Mouse (Mus musculus) A20 (cell line): Measurements from ENCODE around the gene 2300002M23Rik.

ENCODE experiments used
- DNase-seq: peaks from one replicate; pipeline ENCODE4 v3.0.0-alpha.2; 2011; ENCODE audit warnings: low read depth, low spot score

Gene 2300002M23Rik

DNA sequence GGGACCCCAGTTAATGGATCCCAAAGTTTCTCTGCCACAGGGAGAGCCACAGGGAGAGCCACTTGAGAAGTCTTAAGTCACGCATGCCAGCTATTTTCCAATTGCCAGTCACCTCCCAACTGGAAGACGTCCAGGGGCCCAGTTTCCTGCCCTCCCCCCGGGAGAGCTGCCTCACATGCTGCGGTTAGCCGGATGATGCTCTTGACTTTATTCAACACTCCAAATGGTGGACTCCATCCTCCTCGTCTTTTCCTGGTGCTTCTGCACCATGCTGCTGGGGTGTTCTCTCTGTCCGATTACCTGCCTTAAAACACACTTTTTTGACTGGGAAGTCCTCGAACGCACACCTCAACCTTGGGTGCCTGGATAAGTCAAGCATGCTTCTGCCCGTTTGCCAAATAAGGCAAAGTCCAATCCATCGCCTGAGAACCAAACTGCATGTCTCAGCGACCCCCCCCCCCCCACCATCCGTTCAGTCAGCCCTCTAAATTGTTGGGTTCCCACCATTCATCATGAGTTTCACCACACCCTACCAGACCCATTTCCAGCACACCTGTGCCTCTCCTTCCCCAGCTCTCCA is 11.0 kb upstream of the 2300002M23Rik start:
- no peak for DNase-seq

DNA sequence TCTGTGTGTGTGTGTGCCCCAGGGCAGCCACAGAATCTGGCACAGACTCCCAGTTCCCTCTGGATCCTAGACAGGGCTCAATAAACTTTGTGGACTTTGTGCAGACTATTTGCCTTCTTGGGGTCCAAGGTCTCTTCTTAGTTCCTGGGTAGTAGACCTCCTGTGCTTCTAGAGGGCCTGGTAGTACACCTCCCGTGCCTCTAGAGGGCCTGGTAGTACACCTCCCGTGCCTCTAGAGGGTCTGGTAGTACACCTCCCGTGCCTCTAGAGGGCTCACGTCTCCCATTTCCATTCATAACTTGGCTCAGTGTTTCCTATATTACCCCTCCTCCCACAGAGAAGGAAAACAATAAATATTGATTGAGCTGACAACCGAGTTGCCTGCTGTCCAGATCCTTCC is 10.4 kb upstream of the 2300002M23Rik start:
- peak; percentile 69 for DNase-seq

DNA sequence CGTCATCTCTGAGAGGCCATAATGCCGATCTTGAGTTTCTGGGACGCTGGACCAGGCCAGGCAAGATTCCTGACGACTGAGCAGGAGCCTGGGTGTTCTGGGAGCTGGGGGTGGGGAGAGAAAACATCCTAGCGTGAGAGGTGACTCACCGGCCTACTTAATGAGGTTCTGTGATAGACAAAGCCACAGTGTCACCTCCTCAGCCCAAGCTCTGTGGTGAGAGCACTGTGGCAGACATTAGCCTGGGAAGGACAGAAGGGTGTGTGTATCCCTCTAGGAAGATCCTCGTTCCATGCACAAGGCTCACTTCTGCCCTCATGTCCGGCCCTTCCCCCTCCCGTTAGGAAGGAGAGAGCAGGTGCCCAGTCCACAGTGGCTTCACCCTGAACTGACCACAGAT is 9.9 kb upstream of the 2300002M23Rik start:
- no peak for DNase-seq

DNA sequence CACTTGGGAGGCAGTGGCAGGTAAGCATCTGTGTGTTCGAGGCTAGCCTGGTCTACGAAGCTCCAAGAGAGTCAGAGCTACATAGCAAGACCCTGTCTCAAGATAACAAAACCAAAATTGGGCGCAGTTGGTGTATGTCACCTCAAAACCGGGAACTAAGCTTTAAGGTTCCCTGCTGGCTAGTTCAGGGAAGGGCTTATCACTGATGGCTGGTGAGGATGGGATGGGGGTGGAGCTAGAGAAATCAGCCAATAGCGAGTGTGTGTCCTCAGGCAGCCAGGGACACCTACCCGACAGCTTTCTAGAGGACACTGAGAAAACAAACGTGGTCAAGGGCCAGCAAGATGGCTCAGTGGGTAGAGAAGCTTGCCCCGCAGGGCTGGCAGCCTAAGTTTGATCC is 9.0 kb upstream of the 2300002M23Rik start:
- no peak for DNase-seq

DNA sequence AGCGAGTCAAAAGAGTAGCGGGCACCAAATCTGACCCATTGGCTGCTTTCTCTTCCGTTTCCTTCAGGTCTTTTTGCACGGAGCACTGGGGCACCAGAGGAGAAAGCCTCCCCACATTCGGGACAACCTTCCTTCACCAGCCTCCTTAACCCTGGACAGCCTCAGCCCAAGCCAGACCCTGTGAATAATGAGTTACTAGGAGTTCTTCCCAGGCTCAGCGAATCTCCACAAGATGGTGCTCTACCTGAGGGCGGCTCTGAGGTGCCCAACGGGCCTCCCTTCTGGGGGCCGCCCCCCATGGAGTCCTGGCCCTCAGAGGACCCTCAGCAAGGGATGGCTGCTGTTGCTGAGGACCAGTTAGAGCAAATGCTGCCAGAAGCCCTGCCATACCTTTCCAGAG is 517 bp downstream of the 2300002M23Rik start:
- no peak for DNase-seq

DNA sequence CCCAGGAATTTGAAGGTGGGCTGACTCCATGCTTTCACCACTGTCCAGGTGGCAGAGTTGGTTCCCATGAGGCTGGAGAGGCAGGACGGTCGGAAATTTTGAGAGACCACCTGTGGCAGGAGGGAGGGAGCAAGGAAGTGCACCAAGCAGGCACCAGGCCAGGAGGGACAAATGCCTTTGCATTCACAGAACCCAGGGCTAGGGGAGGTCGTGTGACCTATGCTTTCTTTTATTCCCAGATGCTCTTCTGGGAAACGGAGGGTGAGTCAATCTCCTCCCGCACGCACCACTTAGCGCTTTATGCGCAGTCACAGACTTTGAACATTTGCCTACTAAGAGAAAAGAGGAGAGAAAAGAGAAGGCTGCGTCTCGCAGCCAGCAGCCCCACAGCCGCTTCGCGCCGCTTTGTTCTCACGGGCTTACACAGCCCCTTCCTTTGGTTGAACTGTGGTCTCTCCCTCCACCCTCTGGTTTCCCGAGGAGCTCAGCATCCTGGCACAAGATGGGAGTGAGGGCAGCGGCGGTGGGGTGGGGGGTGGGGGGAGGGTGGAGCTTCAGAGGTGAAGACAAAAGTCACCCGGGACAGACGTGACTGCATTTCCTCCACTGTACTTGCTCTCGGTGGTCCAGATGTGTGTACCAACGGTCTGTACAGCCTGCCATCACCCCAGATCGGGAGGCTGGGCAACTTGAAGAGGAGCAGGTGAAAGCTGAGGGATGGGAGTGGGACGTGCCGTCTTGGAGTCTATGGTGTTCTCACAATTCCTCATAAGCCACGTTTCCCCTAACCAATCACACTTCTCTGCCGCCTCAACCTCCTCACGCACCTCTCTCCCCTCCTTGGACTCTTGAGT is 2.1 kb downstream of the 2300002M23Rik start:
- DNase-seq = no peak

DNA sequence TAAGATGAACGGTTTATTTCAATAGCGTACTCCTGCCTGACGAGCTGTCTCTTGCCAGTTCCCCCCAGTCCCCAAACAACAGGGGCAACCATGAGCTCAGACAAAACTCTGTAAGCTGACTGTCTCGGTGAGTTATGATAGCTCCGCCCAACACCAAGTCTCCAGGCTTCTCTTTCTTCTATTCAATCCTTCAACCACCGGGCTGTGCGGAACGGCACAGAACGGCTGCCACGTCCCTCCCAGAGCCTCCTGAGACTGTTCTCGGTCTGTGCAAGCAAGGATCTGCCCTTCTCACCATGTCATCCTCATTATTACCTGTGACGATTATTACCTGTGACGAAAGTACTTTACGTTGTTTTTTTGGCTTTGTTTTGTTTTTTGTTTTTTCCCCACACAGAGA is 3.6 kb downstream of the 2300002M23Rik start:
- no peak for DNase-seq

DNA sequence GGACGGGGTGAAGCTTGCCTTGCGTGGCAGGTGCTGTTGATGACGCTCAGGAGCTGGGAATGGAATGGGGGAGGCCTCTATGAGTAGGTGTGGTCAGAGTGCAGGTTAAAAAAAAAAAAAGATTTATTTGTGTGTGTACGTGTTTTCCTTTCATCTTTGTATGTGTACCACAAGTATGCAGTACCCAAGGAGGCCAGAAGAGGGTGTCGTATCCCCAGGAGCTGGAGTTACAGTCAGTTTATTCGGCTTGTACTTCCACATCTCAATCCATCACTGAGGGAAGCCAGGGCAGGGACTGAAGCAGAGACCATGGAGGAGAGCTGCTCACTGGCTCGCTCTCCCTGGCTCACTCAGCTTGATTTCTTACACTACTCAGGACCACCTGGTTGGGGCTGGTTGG is 4.2 kb downstream of the 2300002M23Rik start:
- no peak for DNase-seq

DNA sequence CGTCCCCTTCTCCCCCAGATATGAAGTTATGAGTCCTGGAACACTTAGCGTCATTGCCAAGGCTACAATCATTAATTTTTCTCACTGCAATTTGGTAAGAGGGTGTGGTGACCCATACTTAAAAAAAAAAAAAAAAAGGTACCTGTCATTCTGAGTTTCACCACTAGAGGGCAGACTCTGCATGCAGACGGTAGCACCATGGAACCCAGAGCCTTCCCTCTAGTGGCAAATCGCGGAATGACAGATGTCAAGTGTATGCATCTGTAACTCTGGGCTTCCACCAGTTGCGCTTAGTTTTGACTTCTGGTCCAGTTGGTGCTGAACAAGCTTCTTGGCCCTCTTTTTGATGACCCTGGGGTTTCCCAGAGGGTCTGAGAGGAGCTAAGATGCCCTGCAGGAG is 11.0 kb downstream of the 2300002M23Rik start:
- DNase-seq = peak; percentile 82

DNA sequence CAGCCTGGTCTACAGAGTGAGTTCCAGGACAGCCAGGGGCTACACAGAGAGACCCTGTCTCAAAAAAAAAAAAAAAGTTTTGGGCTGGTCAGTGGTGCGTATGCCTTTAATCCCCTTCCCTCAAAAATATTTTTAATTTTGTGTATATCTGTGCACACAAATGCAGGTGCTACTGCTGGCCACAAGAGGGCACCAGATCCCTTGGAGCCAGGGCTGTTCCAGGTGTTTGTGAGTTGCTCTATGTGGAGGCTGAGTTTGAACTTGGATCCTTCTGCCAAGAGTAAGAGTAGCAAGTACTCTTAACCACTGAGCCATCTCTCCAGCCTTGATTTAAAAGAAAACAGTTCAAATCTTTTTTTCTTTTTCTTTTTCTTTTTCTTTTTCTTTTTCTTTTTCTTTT is 15.7 kb downstream of the 2300002M23Rik start:
- DNase-seq = peak; percentile 48

DNA sequence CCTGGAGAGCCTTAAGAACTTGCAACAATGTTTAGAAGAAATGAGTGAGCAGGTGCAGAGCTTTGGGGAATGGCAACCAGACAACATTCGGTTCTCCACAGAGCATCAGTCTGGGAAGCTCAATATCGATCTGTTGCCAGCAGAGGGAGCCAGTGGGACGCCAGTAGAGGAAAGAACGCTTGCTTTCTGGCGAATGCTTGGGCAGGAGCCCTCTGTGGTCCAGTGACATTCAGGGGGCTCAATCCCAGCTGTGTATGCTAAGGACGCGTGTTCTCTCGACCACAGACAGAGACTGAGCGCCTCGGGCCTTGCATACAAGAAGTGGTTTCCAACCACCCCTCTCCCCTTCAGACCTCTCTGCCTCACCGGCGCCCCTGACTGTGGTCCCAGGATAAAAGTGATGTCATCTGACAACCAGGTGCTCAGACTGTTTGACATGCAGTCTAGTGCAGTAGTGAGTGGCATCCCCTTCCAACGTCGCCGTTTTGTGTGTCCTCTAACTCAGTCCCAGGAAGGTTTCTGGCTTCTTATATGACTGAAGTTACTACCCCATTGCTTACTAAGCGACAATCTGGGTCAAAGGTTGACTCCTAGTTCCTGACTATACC is 17.2 kb downstream of the 2300002M23Rik start:
- peak; percentile 82 for DNase-seq

DNA sequence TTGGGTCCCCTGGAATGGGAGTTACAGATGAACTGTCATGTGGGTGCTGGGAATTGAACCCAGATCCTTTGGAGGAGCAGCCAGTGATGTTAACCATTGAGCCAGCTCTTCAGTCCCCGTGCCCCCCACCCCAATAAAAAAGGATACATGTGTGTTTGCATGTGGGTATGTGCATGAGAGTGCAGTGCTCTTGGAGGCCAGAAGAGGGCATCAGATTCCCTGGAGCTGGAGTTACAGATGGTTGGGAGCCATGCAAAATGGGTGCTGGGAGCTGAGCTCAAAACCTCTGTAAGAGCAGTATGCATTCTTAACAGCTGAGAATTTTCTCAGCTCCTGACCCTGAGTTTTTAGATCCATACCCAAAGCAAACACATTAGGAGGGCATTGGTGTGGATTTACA is 20.0 kb downstream of the 2300002M23Rik start:
- DNase-seq = no peak

DNA sequence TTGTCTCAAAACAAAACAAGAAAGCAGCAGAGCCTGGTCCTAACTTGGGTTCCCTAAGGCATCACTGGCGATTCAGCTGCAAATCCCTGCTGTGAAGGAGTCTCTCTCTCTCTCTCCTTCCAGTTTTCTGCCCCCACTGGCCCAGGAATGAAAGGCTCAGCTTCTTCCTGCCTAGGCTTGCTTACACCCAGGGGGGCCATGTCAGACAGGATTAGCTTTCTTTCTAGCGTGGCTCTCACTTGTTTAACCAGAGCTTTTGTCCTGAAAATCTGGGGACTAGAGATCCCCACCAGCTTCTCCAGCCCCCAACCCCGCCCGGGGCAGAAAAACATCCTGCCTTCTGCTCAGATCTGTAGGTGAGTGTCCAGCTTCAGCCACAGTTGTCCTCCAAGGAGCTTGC is 21.1 kb downstream of the 2300002M23Rik start:
- DNase-seq = no peak

DNA sequence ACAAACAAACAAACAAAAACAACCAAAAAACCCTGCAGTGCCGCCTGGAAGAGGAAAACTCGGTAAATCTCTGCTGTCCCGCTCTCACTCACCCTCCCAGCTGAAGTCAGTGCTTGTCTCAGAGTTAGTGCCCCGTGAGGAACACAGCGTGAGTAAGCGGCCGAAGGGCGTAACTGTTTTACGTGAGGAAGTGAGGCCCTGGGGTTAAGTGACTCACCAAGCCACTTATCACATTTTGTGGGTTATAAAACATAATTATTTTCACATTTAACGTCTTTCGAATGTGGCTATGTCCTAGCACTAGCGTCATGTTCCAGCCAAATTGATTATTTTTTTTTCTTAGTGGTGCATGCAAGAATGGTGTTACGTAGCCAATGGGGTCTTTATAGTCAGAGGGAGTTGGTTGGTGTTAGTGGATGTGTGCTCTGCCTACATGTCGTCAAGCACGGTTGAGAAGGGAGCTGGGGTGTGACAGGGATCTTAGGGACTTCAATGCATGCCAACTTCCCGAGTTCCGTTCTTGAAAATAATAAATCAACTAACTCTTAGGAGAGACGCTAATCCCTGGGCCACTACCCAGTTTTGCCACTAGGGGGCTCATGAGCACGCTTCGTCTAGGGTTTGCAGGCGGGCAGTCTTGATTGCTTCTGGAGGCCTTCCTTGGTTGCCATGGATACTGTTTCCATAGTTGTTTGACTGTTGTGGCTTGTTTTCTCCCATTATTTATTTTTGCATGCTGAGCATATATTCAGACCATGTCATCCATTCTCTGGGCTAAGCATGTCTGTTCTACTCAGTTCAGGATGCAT is 23.4 kb downstream of the 2300002M23Rik start:
- peak; percentile 81 for DNase-seq

DNA sequence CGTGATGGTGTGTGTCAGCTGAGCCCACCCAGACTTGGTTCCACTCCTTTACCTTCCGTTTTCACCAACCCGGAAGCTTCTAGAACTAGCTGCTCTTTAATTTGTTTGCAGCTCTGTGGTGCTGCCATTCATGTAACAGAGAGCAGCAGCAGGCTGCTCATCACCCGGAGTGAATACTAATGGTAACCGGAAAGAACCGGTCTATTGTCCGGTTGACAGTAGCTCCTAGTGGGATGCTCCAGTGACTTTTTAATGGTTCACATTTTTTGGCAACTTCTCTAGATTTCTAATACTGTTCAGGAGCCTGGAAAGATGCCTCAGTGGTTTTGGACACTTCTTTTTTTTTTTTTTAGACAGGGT is 23.9 kb downstream of the 2300002M23Rik start:
- DNase-seq = no peak

DNA sequence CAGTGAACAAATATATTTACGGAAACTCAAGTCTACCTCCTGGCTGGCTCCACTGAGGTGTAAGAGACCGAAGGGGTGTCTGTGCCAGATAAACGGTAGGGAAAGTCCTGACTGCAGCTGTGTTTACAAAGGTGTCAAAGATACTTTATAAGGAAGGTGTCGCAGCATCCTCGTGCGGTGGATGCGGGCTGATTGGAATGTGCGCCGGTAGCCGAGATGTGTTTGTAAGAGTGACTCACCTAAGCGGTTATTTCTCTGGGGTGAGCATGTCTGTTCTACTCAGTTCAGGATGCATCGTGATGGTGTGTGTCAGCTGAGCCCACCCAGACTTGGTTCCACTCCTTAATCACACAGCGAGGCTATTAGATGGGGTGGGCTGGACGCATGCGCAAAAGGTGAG is 24.5 kb downstream of the 2300002M23Rik start:
- no peak for DNase-seq

DNA sequence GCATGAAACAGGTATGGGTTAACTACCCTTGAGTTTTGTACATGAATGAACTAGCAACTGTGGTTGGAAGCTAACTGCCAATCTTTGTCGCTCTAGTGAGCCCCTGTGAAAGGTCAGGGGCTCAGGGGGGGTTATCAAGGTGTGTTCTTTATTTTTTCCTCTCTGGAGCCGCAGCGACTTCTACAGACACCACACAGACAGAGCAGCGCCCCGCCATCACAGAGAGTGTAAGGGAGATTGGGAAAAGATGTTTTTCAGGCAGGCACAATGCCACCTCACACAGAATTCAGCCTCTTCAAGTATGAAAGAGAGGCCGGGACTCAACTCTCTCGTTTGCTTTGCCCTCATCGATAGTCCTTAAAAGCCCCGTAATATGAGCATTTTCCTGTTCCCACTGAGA is 24.9 kb downstream of the 2300002M23Rik start:
- DNase-seq = no peak

DNA sequence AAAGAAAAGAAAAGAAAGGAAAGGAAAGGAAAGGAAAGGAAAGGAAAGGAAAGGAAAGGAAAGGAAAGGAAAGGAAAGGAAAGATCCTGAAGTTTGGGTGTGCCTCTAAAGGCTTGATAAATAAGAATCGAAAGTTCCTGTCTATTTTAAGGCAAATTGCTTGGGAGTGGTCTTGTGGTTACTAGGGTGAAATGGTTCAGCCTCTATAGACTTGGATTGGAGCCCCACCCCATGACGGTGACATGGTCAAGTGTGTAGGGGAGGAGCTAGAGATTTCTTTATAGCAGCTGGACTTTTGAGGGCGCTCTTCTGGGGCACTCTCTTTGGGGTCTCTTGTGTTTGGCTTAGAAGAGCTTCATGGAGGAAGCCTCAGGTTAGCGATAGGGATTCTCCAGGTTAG is 26.5 kb downstream of the 2300002M23Rik start:
- no peak for DNase-seq

DNA sequence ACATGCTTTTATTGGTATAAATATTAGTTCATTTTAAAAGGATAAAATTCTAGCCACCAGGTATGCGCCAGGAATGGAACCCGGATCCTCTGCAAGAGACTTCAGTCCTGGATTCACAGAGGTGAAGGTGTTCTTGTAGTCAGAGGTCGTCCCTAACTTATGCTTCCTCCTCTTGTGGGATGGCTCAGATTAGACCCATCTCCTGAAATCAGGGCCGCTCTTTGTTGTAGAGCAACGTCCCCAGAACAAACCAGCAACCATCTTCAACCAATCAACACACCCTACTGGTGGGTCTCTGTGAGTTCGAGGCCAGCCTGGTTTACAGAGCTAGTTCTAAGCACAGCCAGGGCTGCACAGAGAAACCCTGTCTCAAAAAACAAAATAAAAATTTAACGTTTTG is 27.2 kb downstream of the 2300002M23Rik start:
- DNase-seq = no peak

DNA sequence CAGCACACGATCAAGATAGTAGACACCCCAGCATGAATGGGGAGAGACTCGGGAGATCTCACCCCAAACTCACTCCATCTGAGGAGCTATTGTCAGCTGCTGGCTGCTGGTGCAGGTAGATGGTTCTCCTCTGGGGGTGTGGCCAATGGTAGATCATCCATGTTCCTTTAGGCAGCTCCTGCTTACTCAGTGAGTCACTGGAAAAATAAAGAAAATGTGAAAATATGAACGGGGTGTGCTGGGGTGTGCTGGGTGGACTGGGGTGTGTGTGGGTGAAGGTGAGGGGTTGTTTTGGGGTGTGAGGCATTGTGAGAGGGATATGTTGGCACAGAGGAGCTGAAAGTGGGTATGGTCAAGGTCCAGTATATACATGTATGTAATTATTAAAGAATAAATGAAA is 30.1 kb downstream of the 2300002M23Rik start:
- no peak for DNase-seq

DNA sequence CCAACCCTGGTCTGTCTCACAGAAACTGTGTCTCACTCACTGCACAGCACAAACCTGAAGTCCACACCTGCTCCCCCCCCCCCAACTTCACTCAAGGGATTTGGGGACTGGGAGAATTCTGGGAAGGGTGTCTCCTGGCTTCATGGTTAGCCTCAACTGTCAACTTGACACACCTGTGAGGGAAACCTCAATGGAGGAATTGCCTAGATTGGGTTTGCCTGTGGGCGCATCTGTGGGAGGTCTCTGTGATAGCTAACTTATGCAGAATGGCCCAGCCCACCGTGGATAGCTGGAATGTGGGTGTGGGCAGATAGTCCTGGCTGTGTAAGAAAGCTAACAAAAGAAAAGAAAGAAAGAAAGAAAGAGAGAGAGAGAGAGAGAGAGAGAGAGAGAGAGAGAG is 34.0 kb downstream of the 2300002M23Rik start, which contains the start of gene Sfta2:
Sfta2 (plus strand) TSS at position 301 of the 400 bp plus-strand sequence.
- no peak for DNase-seq

DNA sequence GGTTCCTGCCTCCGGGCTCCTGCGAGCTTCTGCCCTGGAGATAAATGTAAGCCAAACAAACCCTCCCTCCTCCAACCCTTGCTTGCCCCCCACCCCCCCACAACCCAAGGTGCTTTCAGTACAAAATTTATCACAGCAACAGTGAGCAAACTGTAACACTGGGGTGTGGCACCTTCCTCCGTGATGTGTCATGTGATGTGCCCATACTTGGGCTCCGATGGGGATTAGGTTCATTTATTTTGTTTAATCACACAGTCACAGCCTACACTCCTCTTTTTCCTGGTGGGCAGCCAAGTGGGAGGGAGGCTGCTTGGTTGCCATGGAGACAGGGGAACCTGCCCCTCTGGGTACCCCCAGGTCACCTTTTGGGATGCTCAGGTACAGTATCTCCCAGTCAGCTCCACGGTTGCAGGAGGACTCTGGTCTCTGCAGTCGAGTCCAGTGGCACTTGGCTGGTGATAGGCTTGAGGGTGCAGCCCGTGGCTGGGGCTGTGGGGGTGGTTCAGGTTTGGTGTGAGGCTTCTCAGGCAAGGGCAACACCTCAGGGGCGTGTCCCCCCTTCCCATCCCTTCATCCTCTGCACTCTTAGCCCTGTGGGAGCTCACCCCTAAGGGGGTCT is 34.6 kb downstream of the 2300002M23Rik start:
- DNase-seq = no peak
